Mouse (Mus musculus): ENCODE results near the gene Wwp2. TPM values are rescaled to one million over a fixed set of nuclear protein-coding genes. Genes with fewer than 3 reads are reported as not detected.

The Wwp2 gene
- polyA plus RNA-seq (2012; rRNA removed): 26.6 and 27.3 TPM in 2 replicates

DNA sequence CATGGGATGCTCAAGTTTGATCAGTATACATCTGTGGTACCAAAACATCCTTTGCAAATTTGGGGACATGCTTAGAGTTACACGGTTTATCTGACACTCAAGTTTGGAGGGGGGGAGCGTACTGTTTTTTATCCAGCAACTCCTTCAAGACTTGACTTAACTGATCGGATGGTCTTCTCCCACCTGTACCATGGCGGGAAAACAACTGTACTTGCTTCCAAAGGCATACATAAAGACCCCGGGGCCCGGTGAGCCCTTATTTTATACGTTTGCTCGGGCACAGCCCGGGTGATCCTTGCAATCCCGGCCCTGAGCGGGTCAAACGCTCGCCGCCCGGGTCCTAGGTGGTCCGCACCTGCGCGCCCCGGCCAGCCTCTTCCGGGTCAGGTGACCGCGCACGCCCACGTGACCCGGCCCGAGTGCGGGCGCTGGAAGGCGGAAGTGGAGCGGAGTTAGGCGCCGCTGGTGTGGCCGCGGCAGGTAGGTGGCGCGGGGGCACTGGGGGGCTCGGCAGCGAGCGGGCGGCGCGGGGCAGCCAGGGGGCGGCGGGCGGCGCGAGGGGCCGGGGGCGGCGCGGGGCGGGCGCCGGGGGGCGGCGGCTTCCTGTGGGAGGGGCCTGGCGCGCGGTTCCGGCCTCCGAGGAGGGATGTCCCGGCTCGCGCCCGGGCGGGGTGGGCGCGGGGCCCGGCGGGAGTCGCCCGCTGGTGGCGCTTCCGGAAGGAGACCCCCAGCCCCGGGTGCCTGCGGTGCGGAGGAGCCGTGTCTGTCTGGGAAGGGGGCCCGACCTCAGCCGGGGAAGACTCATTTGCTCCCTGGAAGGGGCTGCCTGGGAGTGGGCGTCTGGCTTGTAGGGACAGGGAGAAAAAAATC is at the start of gene Wwp2:
Wwp2 (plus strand) TSS at position 404 of the 870 bp plus-strand sequence.
- DNase-seq (ENCODE audit: extremely low spot score in 1 of 2, low spot score in 1 of 2): peak; percentile 39 to 69

DNA sequence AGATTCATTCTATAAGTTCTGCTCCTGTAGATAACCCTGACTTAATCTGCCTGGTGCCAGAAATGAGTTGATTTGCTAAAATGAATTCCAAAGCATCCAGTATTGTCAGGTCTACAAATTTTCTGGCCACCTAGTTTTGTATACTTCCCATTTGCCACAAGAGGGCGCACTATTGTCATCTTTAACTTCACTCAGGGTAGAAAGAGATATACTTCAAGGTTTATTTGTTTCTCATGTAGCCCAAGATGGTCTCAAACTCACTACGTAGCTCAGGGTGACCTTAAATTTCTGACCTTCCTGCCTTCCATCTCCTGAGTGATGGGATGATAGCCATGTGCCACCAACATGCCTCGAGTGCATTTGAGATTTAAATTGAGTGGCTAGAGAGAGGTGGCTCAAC is 49.5 kb upstream of the Wwp2 start:
- peak in 1 of 2 experiments; percentile 36 for DNase-seq (ENCODE audit: extremely low spot score in 1 of 2, low spot score in 1 of 2)

DNA sequence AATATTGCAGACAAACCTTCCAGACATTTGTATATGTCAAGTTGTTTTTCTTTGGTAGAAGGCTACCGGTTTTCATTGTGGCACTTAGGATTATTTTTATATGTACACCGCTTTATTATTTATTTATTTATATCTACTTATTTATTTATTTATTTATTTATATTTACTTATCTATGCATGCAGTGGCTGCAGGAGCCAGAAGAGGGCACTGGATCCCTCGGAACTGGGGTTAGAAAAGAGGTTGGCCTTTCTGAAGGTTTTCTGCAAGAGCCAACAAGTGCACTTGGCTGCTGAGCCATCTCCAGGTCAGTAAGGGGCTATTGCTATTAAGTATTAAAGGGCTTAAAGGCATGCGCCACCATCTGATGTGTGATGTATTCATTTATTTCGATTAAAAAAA is 48.3 kb upstream of the Wwp2 start:
- peak in 1 of 2 experiments; percentile 44 for DNase-seq (ENCODE audit: extremely low spot score in 1 of 2, low spot score in 1 of 2)

DNA sequence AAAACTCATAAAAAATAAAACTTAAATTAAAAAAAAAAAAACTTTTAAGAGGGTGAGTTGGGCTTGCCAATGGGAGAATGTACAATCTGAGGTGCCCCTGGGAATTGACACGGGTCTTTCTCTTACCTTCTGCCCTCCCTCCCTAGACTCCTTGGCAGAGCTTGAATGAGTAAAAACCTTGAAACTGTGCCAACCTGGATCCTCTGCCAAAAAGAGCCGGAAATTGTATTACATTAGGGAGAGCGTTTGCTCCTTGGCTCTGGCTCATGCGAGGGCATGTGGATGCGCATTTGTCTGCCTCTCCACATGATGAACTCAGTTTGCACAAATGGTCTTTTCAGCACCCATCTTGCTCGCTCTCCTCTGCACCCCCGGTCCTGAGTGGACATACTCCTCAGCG is 46.6 kb upstream of the Wwp2 start:
- peak in 1 of 2 experiments; percentile 48 for DNase-seq (ENCODE audit: extremely low spot score in 1 of 2, low spot score in 1 of 2)

- no peak for DNase-seq (ENCODE audit: extremely low spot score in 1 of 2, low spot score in 1 of 2)
These were observed 45.6 kb upstream of the Wwp2 start for GRCm38 (mm10) chr8:107390476-107391135.

DNA sequence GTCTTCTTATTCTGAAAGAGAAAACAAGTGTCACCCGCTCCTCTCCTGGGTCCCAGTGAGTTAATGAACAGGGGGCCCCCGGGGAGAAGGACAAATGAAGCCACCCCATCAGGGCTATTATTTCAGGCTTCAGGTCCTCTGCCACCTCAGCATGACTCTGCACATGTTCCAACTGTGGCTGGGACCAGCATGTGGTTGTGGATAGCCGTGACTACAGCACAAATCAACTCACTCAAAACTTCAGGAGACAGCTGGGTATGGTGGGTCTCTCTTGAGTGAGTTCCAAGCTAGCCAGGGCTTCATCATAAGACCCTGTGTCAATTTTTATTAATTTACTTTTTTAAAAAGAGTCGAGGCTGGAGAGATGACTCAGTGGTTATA is 45.0 kb upstream of the Wwp2 start:
- no peak for DNase-seq (ENCODE audit: extremely low spot score in 1 of 2, low spot score in 1 of 2)

GRCm38 (mm10) chr8:107395397-107395796 is 40.8 kb upstream of the Wwp2 start:
- no peak for DNase-seq (ENCODE audit: extremely low spot score in 1 of 2, low spot score in 1 of 2)

DNA sequence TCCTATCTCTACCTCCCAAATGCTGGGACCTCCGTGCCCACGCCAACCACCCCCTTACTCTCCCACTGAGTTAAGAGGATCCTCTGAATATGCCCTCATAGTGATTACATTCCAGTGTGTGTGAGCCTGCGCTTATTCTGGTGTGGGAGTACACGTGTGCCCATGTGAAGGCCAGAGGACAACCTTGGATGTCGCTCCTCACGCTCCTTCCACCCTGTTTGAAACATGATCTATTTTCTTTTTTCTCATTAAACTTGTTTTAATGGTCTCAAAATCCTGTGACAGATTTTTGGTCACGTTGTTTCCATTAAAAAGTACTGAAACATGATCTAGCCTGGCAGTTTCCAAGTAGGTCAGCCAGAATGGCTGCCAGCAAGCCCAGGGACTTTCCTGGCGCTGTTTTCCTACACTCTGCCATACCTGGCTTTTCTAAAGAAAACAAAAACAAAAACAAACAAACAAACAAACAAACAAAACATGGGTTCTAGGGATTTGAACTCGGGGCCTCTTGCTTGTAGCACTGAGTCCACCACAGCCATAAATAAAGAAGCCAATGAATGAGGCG is 40.0 kb upstream of the Wwp2 start:
- DNase-seq (ENCODE audit: extremely low spot score in 1 of 2, low spot score in 1 of 2): no peak

GRCm38 (mm10) chr8:107397665-107398064 is 38.5 kb upstream of the Wwp2 start:
- DNase-seq (ENCODE audit: extremely low spot score in 1 of 2, low spot score in 1 of 2): no peak

DNA sequence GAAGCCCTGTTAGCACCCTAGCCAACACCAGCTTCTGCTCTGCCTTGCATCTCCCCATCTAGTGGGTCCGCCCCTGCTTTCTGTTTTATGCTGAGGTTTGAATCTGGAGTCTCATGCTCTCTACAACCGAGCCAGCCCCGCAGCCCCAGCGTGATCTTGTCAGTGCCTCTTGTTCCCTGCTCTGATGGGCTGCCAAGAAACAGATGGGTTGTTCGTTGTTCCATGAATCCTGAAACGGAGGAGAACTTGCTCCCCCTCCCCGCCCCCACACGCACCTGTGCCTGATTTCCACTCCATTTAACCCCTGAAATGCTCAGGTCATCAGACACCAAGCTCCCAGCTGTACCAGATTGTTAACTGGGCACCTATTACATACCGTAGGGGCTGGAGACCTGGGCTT is 36.7 kb upstream of the Wwp2 start:
- DNase-seq (ENCODE audit: extremely low spot score in 1 of 2, low spot score in 1 of 2): no peak

DNA sequence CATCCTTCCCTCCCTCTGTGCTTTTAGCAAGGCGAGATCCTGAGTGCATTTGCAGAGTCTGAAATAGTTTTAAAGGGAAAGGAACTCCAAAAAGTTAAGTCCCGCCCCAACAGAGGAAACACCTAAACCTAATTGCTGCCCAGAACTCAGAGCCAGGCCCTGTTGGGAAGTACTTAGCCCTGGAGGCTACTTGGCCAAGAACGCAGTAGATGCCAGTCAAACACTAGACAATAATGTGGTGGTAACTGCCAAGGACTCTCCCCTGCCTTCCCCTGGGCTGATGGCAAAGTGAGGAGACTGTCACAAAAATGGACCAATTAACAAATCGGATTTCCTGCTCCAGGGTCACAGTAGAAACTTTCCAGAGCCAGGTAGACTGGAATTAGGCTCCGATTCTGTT is 34.3 kb upstream of the Wwp2 start:
- DNase-seq (ENCODE audit: extremely low spot score in 1 of 2, low spot score in 1 of 2): no peak

DNA sequence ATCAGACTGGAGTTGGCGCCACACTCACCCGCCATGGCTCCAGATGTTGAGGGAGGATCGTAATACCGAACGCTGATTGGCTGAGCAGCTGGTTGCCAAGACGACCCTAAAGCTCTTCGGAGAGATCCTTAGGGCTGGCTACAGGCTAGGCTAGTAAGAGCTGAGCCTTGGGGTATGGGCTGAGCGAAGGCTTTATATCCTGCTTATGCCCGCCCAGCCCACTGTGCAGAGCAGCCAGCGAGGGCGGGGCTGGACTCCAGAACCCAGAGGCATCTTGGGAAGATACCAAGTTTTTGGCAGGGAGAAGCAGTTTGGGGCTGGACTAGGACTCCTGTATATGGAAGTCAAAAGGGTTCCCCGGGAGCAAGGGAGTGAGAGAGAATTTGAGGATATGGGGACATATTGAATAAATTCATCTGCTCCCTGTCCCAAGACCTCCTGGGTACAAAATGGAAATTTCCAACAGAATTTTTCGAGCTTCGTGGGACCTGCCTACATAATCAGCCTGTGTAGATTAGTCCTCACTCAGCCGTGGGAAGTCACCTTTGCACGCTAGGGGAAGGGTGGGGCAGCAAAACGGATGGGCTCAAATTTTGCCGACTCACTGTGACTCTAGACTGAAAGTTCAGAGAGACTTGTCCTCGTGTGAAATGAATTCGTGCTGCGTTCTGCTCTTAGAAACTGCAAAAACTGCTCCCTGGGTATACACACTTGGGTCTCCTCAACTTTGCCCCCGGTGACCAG is 33.0 kb upstream of the Wwp2 start, which contains the start of gene Nqo1:
Nqo1 (minus strand) TSS at position 169 of the 744 bp plus-strand sequence.
- peak; percentile 52 to 63 for DNase-seq (ENCODE audit: extremely low spot score in 1 of 2, low spot score in 1 of 2)

DNA sequence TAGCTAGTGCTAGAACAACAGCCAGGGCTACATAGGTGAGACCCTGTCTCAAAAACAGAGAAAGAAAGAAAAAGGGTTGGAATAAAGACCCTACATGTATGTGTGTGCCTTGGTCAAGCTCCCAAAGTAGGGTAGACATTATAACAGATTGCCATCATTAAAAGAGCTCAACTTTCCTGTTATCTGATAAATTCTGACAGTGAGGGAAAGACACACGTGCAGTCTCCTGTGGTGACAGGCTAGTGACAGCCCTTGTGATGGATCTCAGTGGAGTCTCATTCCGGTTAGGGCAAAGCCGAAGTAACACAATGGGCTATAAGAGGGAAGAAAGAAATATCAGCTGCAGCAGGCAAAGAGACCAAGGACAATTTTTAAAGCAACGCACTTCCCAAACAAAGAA is 32.1 kb upstream of the Wwp2 start:
- no peak for DNase-seq (ENCODE audit: extremely low spot score in 1 of 2, low spot score in 1 of 2)

DNA sequence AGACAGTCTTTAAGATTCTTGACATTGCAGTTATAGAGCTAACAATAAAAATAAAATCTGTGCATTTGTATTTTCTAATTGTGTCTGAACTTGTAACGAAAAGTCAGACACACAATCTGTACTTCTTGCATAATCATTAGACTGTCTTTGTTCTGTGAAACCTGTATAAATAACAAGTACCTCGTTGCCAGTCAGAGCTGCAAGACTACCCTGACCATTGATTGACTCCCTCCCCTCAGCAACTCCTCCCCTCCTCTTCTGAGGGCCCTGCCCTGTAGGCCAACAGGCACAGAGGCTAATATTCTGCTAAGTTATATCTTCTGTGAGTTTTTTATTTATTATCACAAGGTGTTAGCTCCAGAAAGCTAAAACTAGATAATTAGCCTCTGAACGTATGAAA is 30.2 kb upstream of the Wwp2 start:
- no peak for DNase-seq (ENCODE audit: extremely low spot score in 1 of 2, low spot score in 1 of 2)

- DNase-seq (ENCODE audit: extremely low spot score in 1 of 2, low spot score in 1 of 2): peak in 1 of 2 experiments; percentile 33
These were observed 24.8 kb upstream of the Wwp2 start for GRCm38 (mm10) chr8:107411391-107411790.

- no peak for DNase-seq (ENCODE audit: extremely low spot score in 1 of 2, low spot score in 1 of 2)
These were observed 23.6 kb upstream of the Wwp2 start for GRCm38 (mm10) chr8:107412552-107412951.

GRCm38 (mm10) chr8:107413881-107414280 is 22.3 kb upstream of the Wwp2 start:
- DNase-seq (ENCODE audit: extremely low spot score in 1 of 2, low spot score in 1 of 2): no peak

DNA sequence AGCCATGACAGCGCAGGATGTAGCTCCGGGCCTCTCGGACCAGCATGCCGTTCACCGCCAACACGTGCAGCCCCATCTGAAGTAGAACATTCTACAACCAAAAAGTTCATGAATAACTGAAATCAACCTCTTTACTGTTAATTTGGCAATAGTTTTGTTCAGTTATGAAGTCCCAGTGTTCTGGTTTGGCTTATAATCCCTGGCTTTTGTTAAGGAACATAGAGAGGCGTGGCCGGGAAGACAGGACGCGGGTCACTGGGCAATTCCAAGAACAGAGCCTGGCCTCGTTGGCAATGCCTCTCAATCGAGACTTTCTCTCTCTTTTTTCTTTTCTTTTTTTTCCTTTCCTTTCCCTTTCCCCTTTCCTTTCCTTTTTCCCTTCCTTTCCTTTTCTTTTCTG is 19.2 kb upstream of the Wwp2 start:
- DNase-seq (ENCODE audit: extremely low spot score in 1 of 2, low spot score in 1 of 2): no peak

GRCm38 (mm10) chr8:107424176-107424575 is 12.0 kb upstream of the Wwp2 start:
- DNase-seq (ENCODE audit: extremely low spot score in 1 of 2, low spot score in 1 of 2): no peak

- peak; percentile 91 to 99 for DNase-seq (ENCODE audit: extremely low spot score in 1 of 2, low spot score in 1 of 2)
These were observed 11.5 kb upstream of the Wwp2 start, which contains the start of gene Nob1 for GRCm38 (mm10) chr8:107424597-107425229. Gene Nob1 (minus strand): TSS chr8:107425051.

Measured in frontal cortex, adult 2 months (tissue).